Mouse (Mus musculus): ENCODE data around the gene Vmn1r139. TPM values are rescaled to one million over a fixed set of nuclear protein-coding genes. Genes with fewer than 3 reads are reported as not detected.
"Not testable (repeated sequence)": the region's sequence is repeated elsewhere in the genome, so short reads cannot be mapped to it uniquely, and the experiment has no call there.

Gene Vmn1r139
- not detected in 2 replicates for polyA plus RNA-seq (2015; fragmentation: Nextera tagmentation; extraction: Ambion mirVana)

DNA sequence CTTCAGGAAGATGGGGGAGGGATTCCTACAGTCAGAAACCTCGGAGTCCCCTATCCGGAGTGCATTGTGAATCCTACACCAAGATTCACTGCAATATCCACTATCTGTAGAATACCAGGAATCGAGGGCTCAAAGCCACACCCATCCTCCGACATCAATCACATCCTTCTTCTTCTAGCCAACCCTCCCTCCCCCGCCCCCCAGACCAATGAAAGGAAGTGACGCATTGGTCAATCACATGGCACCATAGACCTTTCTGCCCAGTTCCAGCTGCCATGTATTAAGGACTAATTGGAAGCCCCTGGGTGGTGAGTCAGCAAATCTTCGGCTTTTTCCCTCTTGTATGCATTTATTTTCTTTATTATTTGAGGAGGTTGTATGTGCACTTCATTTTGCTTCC is at the start of gene Vmn1r139:
Gene Vmn1r139, plus strand, starts transcription at position 301 of the 400 bp plus-strand sequence.
- not testable (repeated sequence) for H3K4me3 ChIP-seq; H3K27me3 ChIP-seq; H3K4me1 ChIP-seq (replicated peaks); H3K27ac ChIP-seq (replicated peaks); H3K9me3 ChIP-seq; H3K4me2 ChIP-seq; H3K9ac ChIP-seq; ATAC-seq (ENCODE audit: low read depth); H3K36me3 ChIP-seq
- no CpG with 5 or more reads among the region's 7 CpGs for WGBS

- not testable (repeated sequence) for H3K36me3 ChIP-seq; H3K4me3 ChIP-seq; H3K27me3 ChIP-seq; H3K9ac ChIP-seq; H3K27ac ChIP-seq (replicated peaks); H3K9me3 ChIP-seq; H3K4me2 ChIP-seq; ATAC-seq (ENCODE audit: low read depth); H3K4me1 ChIP-seq (replicated peaks)
- no CpG with 5 or more reads among the region's 2 CpGs for whole genome bisulfite sequencing
Observed at GRCm38 (mm10) chr7:22028797-22029196, 40.1 kb upstream of the Vmn1r139 start, which contains the start of gene Vmn1r138. Gene Vmn1r138, minus strand, starts transcription at chr7:22028897.

- not testable (repeated sequence) for H3K4me3 ChIP-seq; H3K9ac ChIP-seq; H3K4me2 ChIP-seq; H3K27ac ChIP-seq (replicated peaks); ATAC-seq (ENCODE audit: low read depth); H3K36me3 ChIP-seq; H3K9me3 ChIP-seq; H3K27me3 ChIP-seq; H3K4me1 ChIP-seq (replicated peaks)
- WGBS = no CpG with 5 or more reads among the region's 1 CpGs
Observed at GRCm38 (mm10) chr7:22056205-22056604, 12.7 kb upstream of the Vmn1r139 start, which contains the start of gene Gm6176. Gene Gm6176, minus strand, starts transcription at chr7:22056305.

DNA sequence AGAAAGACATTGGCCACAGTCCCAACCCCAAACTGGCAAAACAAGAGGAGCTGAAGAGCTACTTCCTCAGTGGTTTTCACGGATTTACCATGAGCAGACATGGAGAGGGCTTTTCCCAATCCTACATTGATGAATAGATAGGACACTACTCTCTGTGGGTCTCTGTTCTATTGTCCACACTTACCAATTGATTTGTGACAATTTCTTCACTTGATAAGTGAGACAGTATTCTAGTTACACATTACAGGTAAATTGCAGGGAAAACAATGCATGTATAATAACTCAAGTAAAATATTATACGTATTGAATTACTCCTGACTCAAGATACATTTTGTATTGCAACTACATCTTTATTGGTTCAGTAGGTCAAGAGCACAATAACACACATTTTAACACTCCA is 49.3 kb downstream of the Vmn1r139 start, which contains the start of gene Gm16451:
Gene Gm16451, minus strand, starts transcription at position 101 of the 400 bp plus-strand sequence.
- H3K4me3 ChIP-seq; H3K27ac ChIP-seq (replicated peaks); H3K4me1 ChIP-seq (replicated peaks); H3K27me3 ChIP-seq; H3K9me3 ChIP-seq; H3K36me3 ChIP-seq; H3K9ac ChIP-seq; ATAC-seq (ENCODE audit: low read depth); H3K4me2 ChIP-seq: not testable (repeated sequence)
- WGBS = no CpG with 5 or more reads among the region's 2 CpGs

GRCm38 (mm10) chr7:22134641-22135040 is 65.8 kb downstream of the Vmn1r139 start, which contains the start of gene Gm10666:
Gene Gm10666, minus strand, starts transcription at chr7:22134741.
- not testable (repeated sequence) for H3K27me3 ChIP-seq; H3K36me3 ChIP-seq; H3K9ac ChIP-seq; H3K4me2 ChIP-seq; H3K27ac ChIP-seq (replicated peaks); ATAC-seq (ENCODE audit: low read depth); H3K4me1 ChIP-seq (replicated peaks); H3K4me3 ChIP-seq; H3K9me3 ChIP-seq
- WGBS = no CpG with 5 or more reads among the region's 5 CpGs

Other genes starting within 250 kb of the Vmn1r139 start
- gene Vmn1r135, start 236.7 kb upstream of the Vmn1r139 start, polyA plus RNA-seq (2015; fragmentation: Nextera tagmentation; extraction: Ambion mirVana) = not detected in 2 replicates
- not detected in 2 replicates for gene Gm5725, start 224.8 kb upstream of the Vmn1r139 start, polyA plus RNA-seq (2015; fragmentation: Nextera tagmentation; extraction: Ambion mirVana)
- not detected in 2 replicates for gene Gm5891, start 147.8 kb upstream of the Vmn1r139 start, polyA plus RNA-seq (2015; fragmentation: Nextera tagmentation; extraction: Ambion mirVana)
- not detected in 2 replicates for gene Vmn1r137, start 74.5 kb upstream of the Vmn1r139 start, polyA plus RNA-seq (2015; fragmentation: Nextera tagmentation; extraction: Ambion mirVana)
- gene Vmn1r138, start 40.2 kb upstream of the Vmn1r139 start, polyA plus RNA-seq (2015; fragmentation: Nextera tagmentation; extraction: Ambion mirVana) = not detected in 2 replicates
- not detected in 2 replicates for gene Gm6176, start 12.8 kb upstream of the Vmn1r139 start, polyA plus RNA-seq (2015; fragmentation: Nextera tagmentation; extraction: Ambion mirVana)
- gene Gm16451, start 49.2 kb downstream of the Vmn1r139 start, polyA plus RNA-seq (2015; fragmentation: Nextera tagmentation; extraction: Ambion mirVana) = not detected in 2 replicates
- not detected in 2 replicates for gene Gm10666, start 65.7 kb downstream of the Vmn1r139 start, polyA plus RNA-seq (2015; fragmentation: Nextera tagmentation; extraction: Ambion mirVana)
- not detected in 2 replicates for gene Vmn1r142, start 95.0 kb downstream of the Vmn1r139 start, polyA plus RNA-seq (2015; fragmentation: Nextera tagmentation; extraction: Ambion mirVana)
- not detected in 2 replicates for gene Vmn1r143, start 120.3 kb downstream of the Vmn1r139 start, polyA plus RNA-seq (2015; fragmentation: Nextera tagmentation; extraction: Ambion mirVana)
- not detected in 2 replicates for gene Gm8653, start 132.2 kb downstream of the Vmn1r139 start, polyA plus RNA-seq (2015; fragmentation: Nextera tagmentation; extraction: Ambion mirVana)
- gene Gm8453, start 160.4 kb downstream of the Vmn1r139 start, polyA plus RNA-seq (2015; fragmentation: Nextera tagmentation; extraction: Ambion mirVana) = not detected in 2 replicates

Measured in neural tube, embryonic 13.5 days (tissue).